Mouse (Mus musculus) NIH3T3 (cell line): ENCODE measurements around the gene Mgll.

Experiments used
- DNase-seq: peaks from one replicate; pipeline ENCODE4 v3.0.0-alpha.2; 2012; ENCODE audit warnings: low read depth

Mgll gene

DNA sequence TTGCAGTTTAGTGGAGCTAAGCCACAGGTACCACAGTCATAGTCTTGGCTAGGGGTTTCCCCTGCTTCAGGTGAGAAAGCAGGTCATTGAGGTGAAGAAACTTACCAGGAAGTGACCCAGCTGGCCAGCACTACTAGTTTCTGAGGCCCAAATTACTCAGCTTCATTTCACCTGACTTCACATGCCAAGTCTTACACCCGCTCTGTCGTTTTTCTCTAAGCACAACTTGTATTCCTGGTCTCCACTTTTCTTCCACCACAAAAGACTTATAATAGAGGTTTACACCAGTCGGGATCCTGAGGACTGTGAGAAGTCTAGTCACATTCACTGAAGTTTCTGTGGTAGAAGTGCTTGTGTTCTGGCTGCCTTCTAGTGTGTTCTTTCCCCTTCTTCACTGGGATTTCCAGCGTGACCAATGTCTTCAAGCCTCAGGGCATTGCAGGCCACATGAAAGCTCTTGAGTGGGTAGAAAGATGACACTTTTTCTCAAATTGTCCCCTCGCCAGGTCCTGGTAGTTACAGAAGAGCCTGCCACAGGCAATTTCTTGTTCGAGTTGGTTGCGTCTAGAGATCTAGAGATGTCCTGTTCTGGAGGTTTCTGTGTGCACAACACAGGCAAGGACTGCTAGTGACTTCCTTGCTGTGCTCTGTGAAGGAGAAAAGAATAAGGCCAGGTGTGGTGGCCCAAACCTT lies 6.0 kb upstream of the Mgll start:
- no peak for DNase-seq

- no peak for DNase-seq
Measured at GRCm38 (mm10) chr6:88721059-88721458, 3.2 kb upstream of the Mgll start.

GRCm38 (mm10) chr6:88722906-88723305 lies 1.3 kb upstream of the Mgll start:
- no peak for DNase-seq

DNA sequence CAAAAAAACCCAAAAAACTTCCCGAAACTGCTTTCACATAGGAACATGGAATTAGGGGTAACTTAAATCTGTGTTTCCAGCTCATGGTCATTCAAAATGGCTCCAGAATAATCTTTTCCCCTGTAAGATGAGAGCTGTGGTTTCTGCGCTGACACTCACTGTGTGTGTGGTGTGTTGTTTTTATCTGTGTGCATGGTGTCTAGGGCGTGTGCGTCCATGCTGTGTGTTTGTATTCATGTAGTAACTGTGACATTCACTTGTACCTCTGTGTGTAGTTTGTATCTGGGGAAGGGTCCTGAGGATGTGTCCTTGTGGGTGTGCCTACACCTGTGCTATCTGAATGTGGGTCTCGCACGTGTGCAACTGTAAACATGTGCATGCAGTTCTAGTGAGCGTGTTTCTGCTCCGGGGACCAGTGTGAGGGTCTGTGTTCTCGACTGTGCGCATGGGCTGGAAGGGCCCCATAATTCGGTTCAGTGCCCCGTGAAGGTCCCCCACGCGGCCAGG lies 353 bp upstream of the Mgll start:
- DNase-seq = no peak

GRCm38 (mm10) chr6:88725590-88725989 lies 1.4 kb downstream of the Mgll start:
- no peak for DNase-seq

DNA sequence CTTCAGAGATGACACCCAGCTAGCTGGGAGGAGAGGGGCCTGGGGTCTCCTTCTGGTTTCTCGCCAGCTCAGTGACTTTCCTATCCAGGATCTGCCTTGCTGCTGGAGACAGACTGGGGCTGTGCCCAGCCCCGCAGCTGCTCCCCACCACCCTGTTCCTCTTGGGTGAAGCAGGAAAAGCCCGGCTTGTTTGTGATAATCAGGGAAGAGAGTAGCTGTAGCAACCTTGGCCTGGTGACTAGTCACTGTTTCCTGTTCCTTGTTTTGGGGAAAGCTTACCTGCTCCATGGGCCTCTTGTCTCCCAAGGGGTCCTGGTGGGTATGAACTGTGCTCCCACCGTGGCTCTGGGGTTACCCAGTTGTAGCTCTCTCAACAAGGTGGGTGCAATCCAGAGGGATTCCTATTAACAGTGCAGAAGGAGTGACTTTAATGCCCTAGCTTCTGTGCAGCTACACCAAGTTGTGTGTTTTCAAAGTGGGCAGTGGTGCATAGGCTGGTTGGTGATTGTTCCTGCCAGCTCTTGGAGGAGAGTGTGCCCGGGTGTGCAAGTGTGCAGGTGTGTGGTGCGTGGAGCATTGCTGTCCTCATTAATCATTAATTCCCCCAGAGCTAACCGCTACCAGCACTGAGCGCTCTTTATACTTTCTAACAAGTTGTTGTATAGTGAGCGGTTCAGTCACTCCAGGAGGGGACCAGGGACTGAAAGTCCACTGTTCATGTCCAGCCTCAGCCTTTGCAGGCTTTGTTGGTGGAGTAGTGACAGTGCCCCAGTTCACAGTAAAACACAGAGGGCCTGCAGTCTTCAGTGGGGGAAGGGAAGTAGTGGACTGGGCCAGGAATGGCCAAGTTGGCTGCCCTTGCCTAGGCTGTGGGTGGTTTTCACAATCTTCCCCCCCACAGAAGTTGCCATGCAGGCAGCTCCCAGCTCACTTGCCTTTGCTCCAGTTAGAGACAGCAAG lies 2.3 kb downstream of the Mgll start:
- no peak for DNase-seq

GRCm38 (mm10) chr6:88727490-88727889 lies 3.3 kb downstream of the Mgll start:
- DNase-seq = no peak

- DNase-seq = no peak
Measured at GRCm38 (mm10) chr6:88728054-88728453, 3.8 kb downstream of the Mgll start.

- no peak for DNase-seq
Measured at GRCm38 (mm10) chr6:88728515-88728914, 4.3 kb downstream of the Mgll start.

DNA sequence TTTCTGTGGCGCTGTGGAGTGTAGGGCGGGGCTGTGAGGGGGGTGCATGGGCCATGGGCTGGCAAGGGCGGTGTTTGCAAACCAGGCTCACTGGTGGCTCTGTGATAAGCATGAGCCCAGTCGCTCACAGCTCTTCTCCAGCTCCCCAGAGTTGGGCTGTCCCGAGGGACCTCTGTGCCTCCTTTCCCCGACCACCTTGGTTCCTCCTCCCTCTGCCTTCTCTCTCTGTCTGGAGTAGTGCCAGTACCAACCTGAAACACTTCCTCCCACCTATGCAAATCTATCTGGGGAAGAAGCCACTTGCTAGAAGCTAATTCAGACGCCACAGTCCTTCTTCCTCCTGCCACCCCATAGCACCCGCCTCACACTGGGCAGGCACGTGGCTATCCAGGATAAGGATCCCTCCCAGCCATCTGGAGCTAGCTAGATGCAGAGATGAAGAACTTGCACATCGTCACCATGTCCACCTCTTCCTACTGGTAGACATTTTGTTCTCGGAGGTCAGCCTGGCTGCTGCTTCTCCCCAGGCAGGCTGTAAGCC lies 7.1 kb downstream of the Mgll start:
- DNase-seq = no peak

- no peak for DNase-seq
Measured at GRCm38 (mm10) chr6:88731991-88732390, 7.8 kb downstream of the Mgll start.

DNA sequence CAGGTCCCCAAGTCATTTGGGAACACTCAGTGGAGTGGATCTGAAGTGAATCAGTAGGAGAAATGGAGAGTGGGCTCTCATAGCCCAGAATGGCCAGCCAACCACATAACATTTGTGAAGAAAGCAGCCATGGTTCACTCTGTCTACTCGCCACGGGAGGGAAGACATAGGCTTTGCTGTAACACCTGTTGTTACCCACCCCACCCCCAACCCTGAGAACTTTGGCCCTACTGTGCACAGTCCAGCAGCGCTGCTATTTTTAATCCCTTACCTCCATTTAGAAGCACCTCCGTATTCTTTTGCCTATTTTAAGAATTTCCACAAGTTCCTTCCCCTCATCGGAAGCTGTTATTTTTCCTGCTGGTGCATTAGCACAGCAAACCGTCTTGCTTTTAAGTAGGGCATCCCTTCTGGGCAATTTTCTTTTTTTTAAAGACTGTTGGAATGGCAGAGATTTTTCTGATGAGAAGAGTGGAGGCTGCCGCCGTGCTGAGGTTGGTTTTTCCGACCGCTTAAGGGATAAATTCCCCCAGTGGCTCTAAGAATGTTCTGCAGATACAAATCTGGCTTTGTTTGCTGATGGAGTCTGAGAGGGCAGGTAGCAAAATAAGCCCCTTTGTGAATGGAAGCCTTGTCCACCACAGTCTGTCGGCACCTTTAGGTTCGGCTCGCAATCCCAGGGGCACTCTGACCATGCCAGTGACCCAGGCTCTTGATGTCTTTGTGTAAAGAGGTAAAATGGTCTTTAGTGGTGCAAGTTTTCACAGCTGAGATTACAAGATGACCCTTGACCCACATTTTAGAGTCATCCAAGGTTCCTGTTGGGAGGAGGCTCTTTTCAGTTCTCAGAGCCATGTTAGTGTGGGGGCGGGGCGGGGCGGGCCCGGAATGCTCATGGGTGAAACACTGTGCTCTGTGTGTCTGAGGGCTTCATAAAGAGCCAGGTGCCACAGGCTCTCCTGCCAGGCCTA lies 8.7 kb downstream of the Mgll start:
- no peak for DNase-seq

GRCm38 (mm10) chr6:88736337-88736736 lies 12.1 kb downstream of the Mgll start:
- DNase-seq = no peak

DNA sequence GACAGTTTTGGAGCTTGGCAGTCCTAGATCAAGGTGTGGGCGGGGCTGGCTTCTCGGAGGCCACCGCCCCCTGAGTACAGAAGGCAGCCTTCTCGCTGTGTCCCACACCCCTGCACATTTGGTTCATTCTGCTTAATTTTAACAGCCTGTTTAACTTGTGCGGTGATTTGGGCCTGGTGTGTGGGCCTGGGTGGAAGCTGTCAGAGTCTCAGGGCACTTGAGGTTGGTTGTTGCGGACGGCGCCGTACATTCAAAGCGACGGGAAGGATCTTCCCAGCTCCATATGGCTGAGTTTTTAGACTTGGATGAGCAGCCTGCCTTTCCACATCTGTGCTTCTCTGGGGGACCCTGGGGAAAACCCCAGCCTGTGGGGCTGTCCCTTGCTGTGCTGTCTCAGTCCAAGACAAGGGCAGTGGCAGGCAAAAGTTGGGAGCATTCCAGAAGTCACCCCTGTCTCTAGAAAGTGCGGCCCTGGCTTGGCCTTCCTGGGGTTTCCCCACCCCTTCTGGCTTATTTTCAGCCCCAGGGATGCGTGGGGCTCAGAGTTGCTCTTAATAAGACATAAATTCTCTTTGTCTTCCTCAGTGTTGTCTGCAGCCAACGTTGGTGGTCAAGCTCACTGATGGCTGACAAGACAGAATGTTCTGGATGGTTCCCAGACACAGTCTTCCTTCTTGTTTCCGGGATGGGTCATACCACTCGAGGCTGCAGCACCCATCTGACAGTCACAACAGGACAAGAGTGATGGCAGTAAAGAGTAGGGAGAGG lies 12.7 kb downstream of the Mgll start:
- no peak for DNase-seq

DNA sequence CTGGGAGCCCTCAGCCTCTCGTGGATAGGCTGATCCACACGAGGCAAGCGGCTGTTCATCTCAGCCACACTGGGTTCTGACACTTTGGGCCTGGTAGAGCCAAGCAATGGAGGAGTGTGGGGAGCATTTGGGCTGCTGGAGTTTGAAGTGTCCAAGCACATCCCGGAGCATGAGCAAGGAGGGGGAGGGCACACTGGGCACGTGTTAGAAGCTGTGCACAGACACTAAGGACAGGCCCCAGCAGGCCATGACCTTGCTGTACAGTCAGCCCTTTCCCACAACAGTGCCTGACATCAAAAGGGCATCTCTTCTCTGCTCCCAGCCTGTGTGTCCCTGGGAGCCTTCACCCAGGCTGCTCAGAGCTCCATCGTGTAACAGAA lies 13.3 kb downstream of the Mgll start:
- DNase-seq = no peak

DNA sequence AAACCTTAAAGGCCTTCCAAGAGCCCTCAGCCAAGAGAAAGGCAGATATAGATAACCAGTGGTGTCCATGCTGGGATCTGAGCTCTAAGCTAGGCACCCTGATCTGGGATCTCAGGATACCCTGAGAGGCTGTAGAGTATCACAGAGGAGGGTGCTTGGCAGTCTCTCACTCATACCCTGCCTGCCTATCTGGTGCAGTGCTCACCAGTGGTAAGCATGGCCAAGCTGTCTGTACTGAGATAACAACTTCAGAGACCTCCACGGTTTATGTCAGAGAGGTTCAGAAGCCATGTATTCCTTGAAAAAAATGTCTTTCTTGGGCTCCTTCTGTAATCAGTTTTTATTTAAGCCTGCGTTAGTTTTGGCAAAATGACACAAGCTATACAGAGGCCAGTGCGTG lies 16.8 kb downstream of the Mgll start:
- no peak for DNase-seq

GRCm38 (mm10) chr6:88741791-88742190 lies 17.6 kb downstream of the Mgll start:
- DNase-seq = no peak

- DNase-seq = no peak
Measured at GRCm38 (mm10) chr6:88742286-88743011, 18.2 kb downstream of the Mgll start.

DNA sequence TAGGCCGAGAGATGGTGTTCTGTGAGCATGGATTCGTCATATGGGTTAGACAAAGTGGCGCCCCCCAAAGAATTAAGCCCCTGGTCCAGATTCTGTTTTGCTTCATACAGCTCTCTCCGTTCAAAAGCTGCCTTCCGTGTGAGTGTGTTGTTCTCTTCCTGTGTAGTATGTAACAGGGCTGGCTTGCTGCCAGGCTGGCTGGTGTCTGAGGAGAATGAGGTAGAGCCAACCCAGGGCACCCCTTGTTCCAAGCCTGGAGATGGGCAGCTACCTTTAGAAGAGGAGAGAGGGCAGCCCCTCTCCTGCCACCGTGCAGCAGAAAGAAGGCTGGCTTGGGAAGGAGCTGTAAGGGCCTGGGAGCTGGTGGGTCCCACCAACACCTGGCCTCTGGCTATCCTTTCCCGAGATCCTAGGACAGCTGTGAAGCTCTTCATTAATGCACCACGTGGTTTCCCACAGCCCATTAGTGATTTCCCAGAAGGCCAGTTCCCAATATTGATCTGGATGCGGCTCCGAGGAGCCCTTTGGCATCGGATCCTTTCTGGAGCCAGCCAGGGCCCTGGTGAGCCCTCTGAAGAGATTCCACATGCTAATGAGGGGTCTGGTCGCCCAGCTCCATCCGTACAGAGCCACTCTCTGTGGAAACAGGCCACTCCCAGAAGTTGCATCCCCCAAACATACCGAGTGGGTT lies 19.5 kb downstream of the Mgll start:
- peak; percentile 24 for DNase-seq

DNA sequence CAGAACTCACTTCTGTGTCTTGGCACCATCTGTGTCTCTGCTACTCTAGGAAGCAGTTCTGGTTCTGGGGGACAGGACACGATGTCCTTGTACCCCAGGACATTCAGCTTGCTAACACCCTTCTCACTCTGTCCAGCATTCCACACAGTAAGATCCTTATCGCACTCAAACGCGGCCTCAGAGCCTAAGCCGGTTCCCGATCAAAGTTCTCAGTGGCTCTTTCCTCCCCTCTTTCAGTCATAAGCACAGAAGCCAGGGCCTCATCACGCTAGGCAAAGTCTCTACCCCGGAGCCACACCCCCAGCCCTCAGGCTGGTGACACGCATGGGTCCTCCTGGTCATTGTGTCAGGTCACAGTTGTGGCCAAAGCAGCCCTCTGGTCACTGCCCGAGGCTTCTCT lies 20.8 kb downstream of the Mgll start:
- DNase-seq = no peak
